Mouse (Mus musculus) cerebellum, postnatal 10 days (tissue): ENCODE measurements around the gene Apol10b.
"Not testable (repeated sequence)": the region's sequence is repeated elsewhere in the genome, so short reads cannot be mapped to it uniquely, and the experiment has no call there.

Source experiments
- DNase-seq, 2 experiments: peaks; one replicate each; pipeline ENCODE4 v3.0.0; 2021; ENCODE audit warnings: mixed read lengths in 2 of 2

Apol10b gene

GRCm38 (mm10) chr15:77595961-77596360 lies at the start of gene Apol10b:
Gene Apol10b (minus strand): TSS chr15:77596125.
- no peak for DNase-seq

DNA sequence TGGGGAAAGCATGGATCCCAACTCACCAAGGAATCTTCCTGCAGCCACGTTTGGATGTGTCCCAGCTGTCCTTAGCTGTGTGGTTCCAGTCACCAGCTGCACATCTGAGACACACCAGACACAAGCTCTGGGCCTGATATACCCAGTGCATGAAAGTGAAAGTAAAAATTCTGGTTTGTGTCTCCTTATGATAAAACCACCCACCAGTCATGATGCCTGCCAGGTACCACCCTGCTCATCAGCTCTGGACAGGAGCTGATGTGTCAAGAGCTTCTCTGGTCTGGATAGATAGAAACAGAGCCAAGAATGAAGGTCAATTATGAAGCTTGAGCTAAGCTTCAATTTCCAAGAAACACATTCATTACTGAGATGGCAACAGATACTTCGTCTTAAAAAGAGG lies 47.3 kb upstream of the Apol10b start, which contains the start of gene Apol11b:
Apol11b (minus strand) TSS at position 111 of the 400 bp plus-strand sequence.
- not testable (repeated sequence) for DNase-seq

DNA sequence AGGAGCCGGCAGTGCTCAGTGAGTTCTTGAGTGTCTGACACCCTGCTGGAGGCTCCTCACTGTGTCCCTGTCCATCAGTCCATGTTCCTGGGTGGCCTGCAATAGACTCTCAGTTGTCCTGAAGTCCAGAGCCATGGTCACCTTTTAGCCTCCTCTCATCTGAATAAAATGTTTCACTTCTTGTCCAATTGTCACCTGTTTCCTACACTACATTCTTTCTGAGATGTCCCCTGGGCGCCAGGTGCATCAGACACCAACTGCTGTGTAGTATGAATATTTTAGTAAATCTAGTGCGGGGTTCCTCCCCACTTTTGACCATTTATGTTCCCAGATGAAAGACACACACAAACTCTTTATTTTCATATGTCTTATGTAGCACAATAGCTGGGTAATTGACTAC lies 33.9 kb upstream of the Apol10b start:
- DNase-seq, result not testable (repeated sequence)

DNA sequence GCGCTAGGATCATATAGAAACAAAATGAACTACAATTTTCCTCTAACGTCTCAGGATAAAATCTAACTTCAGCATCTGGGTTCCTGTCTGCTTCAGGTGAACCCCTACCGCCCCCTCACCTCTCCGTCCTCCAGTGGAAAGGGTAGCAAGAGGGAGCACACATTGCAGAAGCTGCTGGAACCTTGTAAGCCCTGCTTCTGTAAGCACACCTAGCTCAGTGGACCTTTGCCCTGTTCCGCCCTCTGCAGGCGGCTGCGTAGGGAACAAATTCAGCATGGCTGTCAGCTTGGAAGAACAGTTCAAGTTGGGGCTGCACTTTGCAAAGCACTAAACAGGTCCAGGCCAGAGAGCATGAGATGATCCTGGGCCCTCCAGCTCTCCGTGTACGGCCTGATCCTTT lies 32.7 kb upstream of the Apol10b start:
- DNase-seq, result not testable (repeated sequence)

DNA sequence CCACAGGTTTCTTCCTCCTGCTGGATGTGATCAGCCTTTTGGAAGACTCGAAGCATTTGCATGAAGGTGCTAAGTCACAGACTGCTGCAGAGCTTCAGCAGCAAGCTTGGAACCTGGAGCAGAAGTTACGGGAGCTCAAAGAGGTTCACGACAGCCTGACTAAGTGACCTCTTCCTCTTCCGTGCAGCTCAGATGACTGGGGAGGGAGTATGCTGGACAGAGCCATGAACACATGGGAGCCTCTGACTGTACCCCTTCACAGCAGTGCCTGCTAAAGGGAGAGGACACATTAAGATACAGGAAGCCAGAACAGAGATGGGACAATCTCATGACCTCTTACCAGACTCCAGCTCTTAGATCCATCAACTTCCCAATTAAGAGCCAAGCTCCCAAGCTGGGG lies 30.5 kb upstream of the Apol10b start:
- not testable (repeated sequence) for DNase-seq

GRCm38 (mm10) chr15:77624710-77625109 lies 28.8 kb upstream of the Apol10b start:
- DNase-seq, result no peak

- no peak for DNase-seq
Measured at GRCm38 (mm10) chr15:77606069-77606468, 10.1 kb upstream of the Apol10b start.

DNA sequence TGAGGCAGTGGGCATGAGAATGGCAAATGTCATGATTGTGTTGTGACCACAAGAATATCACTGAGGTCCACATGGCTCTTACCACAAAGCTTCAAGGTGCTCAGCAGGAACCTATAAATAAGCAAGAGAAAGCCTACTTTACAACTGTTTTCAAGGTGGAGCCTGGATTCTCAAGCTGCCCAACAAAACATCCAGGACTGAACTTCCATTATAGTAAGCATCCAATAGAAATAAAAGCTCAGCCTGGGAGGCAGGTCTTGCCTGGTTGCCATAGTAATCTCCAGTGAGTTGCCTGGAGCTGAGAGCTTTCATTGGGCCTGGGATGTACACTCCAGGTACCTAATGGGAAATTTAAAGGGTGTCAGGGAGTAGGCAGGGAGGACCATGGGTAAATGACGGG lies 3.0 kb upstream of the Apol10b start, which contains the start of gene Gm36245:
Gm36245 (plus strand) TSS at position 301 of the 400 bp plus-strand sequence.
- DNase-seq, result no peak

DNA sequence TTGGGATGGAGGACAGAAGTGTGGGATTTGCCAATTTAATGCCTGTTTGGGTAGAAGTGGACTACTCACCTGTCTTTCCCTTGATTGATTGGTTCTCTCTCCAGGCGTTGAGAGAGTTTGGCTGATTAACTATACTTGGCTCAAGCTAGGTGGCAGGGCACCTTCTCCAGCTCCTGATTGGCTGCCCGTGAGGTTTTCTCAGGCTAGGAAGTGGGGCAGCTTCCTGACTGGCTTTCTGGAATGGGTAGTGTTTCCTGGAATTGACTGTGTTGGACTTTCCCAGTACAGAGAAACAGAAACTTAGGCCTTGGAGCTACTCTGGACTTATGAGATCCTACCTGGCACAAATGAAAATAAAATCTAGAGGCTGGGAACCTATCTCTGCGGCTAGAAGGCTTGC lies 2.5 kb upstream of the Apol10b start:
- no peak for DNase-seq

DNA sequence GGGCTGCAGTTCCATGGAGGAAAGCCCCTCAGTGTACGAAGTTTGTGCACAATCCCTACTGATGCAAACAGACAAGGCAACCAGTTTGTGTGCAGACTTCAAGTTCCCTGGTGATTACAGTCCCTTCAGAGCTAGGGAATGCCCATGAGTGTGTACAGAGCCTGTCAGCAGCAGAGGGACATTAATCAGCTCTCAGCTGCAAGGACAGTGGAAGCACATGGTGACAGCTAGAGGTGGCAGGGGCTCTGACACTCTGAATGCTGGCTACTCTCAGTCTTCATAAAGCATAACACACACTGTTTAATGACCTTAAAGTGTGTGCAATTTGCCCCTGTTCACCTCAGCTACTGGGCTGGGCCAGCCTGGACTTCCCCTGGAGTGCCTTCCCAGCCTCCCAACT lies 2.4 kb downstream of the Apol10b start:
- no peak for DNase-seq

GRCm38 (mm10) chr15:77590881-77591280 lies 5.0 kb downstream of the Apol10b start:
- DNase-seq, result no peak

- DNase-seq, result no peak
Measured at GRCm38 (mm10) chr15:77588981-77589380, 6.9 kb downstream of the Apol10b start.

DNA sequence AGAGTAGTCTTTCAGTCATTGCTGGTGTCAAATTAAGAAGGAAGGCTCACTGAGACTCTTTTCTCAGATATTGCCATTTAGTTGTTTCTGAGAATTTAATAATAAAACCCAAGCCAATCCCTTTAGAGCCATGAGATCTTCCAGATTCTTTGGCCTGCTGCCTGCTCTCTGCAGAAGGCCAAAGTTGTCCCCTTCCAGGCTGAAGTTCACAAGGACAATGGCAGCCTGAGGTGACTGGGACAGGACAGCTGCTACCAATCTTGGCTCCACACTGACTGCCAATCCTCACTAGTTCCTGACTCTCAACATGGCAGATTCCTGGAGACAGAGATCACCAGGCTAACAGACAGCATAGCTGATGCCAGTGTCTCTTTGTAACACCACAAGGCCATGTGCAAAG lies 8.9 kb downstream of the Apol10b start:
- DNase-seq, result peak; percentile 23 to 25

DNA sequence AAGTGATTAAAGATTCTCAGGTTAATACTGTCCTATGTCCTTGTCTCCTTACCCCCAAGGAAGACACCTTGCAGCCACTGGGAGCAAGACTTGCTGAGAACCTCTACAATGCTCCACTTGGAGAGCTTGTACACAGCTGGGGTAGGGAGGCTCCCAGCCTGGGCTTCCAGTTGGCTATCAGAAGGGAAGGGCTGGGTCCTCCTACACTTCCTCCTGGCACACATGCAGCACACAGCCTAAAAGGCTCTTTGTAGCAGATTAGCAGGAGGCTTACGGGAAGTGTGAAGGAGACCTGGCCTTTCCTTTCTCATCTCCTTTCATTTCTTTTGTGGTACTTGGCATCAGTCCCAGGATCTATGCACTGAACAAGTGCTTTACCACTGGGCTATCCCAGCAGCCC lies 14.2 kb downstream of the Apol10b start:
- no peak for DNase-seq

DNA sequence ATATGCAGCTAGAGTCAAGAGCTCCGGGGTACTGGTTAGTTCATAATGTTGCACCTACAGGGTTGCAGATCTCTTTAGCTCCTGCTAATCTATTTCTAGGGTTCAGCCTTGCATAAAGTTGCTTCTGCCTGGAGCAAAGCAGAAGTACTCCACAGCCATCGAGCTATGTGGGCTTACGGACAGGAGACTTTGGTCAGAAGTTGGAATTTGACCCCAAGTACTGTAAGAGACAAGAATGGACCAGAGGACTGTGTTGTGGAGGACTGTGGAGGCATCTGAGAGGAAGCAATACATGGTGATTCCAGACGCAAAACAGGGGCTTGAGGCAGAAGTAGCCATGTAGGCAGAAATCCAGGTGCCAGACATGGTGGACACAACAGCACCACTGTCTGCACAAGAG lies 16.6 kb downstream of the Apol10b start:
- no peak for DNase-seq

GRCm38 (mm10) chr15:77578801-77579200 lies 17.1 kb downstream of the Apol10b start:
- no peak for DNase-seq

DNA sequence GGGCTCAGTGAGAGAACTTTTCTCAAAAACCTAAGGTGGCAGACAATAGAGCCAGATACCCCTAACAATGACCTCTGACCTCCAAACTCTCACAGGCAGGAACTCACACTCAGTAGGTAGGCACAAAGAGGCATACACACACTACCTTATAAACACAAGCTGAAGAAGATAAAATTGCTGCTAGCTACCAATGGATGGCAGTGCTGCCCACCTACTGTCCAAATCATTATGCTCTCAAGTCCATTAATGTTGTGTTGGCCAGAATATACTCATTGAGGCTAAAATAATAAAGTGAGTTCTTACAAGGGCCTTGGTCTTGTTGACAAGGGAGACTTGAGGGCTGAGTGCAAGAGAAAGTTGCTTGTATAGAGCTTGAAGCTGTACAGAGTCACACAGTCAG lies 32.7 kb downstream of the Apol10b start:
- no peak for DNase-seq

DNA sequence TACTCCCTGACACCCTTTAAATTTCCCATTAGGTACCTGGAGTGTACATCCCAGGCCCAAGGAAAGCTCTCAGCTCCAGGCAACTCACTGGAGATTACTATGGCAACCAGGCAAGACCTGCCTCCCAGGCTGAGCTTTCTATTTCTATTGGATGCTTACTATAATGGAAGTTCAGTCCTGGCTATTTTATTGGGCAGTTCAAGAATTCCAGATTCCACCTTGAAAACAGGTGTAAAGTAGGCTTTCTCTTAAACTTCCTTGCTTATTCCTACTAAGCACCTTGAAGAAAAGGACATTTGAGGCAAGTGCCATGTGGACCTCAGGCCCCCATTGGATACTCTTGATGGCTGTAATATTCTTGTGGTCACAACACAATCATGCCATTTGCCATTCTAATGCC lies 34.1 kb downstream of the Apol10b start, which contains the start of gene 1700025B11Rik:
1700025B11Rik (minus strand) TSS at position 101 of the 400 bp plus-strand sequence.
- DNase-seq, result no peak

GRCm38 (mm10) chr15:77539221-77539620 lies 56.7 kb downstream of the Apol10b start:
- DNase-seq, result not testable (repeated sequence)
